Mouse (Mus musculus) gastrocnemius, postnatal 25 days (tissue): ENCODE results near the gene Agxt2. TPM values are rescaled to one million over a fixed set of nuclear protein-coding genes. Genes with fewer than 3 reads are reported as not detected.

Experiments
- DNase-seq: peaks from one replicate; pipeline ENCODE4 v3.0.0; 2022
- long read RNA-seq, 2 experiments: library from polyadenylated mRNA; stranded (forward); transcript quantifications; one replicate each; pipeline ENCODE4 v2.0.0; 2021
- total RNA-seq, 2 experiments: library from RNA; stranded (reverse); gene quantifications; 1 replicate in 1 of 2; 2 replicates in 1 of 2; pipeline ENCODE4 v1.2.3; 2021

The Agxt2 gene
- total RNA-seq: not detected
- long read RNA-seq, experiment 1: 0 reads
- long read RNA-seq, experiment 2: 0 reads

DNA sequence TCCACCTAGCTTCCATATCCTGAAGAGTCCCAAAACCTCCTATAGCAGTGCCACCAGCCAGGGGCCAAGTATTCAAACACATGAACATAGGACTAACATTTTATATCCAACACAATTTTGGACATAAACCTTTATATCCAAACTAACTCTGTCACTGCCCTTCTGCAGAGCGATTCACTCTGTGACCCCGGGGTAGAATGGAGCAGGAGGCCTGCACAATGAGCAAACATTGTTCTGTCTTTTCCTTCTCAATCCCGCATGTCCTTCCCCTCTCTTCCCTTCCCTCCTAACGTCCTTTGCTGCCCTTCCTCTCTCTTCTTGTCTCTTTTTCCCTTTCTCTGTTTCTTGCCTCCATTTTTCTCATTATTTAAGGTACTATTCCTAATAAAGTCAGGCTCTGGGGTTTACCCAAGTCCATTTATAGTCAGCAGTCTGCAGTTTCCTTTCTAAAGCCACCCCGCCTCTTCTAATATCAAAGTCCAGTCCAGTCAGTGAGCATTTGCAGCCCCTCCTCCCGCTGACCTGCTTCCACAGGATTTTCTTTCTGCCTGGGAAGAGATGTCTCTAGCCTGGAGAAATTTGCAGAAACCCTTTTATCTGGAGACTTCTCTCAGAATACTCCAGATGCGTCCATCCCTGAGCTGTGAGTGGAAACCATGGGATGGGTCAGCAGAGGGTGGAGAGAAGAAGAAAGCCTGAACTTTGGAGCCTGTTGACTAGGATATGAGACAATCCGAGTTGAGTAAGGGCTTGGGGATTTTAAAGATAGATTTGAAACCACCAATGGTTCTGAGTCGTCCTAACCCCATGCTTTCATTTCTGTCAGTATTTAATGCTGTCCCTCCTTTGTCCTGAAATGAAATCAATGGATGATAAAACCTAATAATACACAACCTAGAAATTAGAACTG lies at the start of gene Agxt2:
Gene Agxt2 (plus strand): TSS at position 494 of the 910 bp plus-strand sequence.
- DNase-seq: no peak

DNA sequence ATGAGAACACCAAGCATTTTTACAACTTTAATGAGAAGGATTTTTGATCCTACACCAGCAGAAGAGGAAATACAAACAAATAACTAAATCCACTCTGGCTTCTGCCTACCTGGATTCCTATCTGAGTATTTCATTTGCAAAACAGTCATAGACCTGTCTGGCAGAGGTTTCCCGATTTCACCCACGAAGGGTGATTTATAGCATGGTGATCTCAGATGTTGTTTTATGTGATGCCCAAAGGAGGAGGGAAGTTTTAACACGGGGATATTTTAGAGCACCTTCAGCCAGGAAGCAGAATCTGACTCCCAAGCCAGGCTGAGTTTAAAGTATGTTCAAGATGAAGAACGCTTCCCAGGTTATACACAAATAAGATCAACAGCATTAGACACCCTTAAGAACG lies 46.5 kb upstream of the Agxt2 start:
- DNase-seq: no peak

DNA sequence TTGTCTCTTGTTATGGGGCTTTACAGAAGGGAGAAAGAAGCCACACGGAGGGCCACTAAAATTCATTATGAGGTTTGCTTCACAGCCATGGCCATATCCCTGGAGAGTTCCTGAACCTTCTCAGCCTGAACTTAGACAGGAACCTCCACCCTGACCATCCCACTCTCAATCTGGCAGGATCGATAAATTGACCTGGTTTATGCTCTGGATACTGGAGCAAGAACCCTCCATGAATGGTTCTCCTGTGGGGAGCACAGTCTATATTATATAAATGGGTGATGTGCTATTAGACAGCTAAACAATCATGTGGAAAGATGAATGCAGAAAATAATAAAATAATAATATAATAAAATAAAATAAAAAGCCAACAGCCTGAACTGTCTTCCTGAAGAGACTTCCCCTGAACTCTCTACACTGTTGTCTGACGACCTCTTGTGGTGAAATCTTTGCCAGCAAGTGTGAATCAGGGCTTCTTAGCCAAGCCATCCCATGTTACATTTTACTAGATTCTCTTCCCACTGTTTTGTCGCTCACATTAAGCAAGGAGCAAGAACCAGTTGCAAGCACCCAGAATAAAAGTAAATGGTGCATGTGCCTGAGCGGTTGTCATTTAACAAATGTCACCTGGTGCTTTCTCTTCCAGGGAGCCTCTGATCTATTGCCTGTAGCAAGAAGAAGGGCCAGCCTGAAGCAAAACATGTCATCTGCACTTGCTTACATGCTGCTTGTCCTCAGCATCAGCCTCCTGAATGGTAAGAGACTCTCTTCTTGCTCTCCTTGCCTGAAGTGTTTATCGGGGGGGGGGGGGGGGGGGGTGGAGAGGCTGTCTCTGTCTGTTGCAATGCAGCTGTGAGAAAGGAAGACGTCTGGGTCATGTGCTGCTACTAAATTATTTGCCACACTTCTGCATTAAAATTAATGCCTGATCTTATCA lies 44.5 kb upstream of the Agxt2 start:
- no peak for DNase-seq

DNA sequence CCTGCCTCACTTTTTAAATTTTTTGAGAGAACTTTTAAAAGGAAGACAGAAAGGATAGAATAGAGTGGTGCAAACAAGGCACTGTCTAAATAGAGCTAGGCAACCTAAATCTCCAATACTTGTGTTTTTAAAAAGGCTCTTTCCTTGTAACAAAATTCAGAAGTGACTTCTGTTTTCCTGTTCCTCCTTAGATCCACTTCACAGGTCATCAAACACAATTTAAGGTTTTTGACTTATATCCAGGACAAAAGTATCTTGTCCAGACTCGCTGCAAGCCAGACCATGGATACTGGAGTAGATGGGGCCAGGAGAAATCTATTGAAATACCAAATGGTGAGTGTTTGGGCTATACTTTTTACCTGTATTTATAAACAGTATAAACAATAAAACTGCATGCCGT lies 33.3 kb upstream of the Agxt2 start, which contains the start of gene Gm21973:
Gene Gm21973 (plus strand): TSS at position 301 of the 400 bp plus-strand sequence.
- DNase-seq: no peak

DNA sequence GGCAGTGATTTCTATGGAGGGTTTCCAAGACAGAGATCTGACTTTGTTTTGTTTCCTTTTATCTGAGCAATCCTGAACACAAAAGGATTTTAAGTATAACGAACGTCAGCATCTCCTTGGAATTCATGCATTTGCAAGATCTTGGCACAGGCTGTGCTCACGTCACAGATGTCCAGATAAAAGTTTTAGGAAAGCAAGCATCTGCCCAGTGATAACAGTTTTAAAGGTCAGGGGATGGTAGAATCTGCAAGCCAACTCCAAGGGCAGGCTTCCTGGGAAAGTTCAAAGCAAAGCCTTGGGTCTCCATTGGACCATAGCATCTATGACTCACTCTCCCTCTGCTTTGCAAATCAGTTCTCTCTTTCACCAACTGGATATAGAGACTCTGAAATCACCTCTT lies 27.7 kb upstream of the Agxt2 start:
- no peak for DNase-seq

DNA sequence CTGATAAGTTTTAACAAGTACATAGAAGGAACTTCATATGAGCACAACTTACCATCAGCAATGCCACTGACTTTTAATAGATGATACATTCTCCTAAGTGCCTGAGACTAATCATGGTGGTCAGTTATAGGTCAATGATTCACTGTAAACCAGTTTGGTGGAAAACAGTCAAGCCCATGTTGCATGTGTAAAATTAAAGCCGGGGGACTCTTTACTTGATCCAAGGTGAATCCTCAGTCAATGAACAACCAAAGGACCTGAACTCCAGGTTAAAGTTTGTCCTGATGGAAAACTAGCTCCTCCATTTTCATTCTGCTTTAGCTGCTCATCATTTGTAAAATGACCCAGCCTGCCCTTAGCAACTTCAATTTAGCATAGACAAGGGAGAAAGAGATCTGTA lies 25.8 kb upstream of the Agxt2 start:
- DNase-seq: no peak

DNA sequence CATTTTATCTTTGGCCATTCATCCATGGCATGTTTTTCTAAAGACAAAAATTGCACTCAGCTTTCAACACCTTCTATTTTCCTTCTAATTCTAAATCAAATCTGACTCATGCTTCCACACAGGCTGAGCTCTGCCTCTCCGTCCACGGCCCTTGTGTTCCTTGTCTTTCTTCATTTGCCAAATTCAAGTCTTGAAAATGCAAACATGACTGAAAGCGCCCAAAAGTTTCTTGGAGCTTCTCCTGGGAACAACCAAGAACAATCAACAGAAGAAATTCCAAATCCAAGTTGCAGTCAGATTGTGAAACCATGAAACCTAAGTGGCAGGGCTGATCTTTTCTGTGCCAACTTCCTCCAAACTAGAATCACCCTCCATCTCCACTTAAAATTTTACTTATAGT lies 19.7 kb upstream of the Agxt2 start:
- no peak for DNase-seq

DNA sequence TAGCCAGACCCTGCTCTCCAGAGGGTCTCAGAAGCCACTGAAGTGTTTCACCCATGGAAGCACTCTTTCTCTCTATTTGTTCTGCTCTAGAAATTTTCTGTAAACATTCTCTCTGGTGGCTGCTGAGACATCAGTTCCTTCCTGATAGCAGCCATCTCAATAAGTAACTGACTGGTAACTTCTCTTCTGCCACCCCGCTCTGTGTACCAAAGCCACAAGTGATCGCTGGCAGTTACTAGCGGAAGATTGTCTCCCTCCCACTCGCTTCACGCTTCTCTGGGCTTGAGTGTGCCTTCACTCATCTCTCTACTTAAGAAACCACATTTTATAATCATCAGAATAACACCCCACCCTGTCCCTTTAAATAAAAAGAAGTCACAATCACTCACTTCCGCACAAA lies 11.3 kb upstream of the Agxt2 start:
- DNase-seq: no peak

DNA sequence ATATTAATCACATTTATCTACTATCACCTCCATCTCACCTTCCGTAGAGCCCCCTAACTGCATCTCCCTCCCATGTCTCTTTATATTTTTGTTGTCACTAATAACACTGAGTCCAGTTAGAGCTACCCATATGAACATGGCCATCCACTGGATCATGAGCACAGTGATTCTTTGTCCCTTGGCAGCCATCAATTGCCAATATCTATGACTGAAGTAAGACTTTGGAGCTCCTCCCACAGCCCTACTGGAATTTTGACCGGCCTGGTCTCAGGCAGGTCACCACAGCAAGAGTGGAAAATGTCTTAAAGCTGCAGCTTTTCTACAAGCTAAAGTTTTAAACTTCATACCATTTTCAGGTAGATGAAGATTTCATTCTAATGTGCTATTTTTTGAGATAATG lies 8.0 kb downstream of the Agxt2 start:
- no peak for DNase-seq

DNA sequence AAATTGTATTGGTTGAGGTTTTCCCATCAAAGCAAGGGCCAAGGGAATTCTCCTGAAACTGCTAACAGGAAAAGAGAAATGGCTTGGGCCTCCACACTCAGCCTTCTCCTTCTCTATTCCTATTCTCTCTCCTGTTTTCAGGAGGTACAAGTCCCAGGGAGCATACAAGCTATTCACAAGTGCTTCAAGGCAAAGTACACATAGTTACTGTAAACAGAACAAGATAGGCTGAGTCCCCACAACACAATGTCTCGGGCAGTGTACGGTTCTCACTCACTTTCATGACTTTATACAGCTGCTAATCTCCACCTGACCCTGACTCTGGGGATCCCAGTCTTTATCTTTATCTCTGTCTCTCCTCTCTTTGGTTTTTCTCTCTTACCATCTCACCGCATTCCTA lies 17.1 kb downstream of the Agxt2 start:
- DNase-seq: no peak

DNA sequence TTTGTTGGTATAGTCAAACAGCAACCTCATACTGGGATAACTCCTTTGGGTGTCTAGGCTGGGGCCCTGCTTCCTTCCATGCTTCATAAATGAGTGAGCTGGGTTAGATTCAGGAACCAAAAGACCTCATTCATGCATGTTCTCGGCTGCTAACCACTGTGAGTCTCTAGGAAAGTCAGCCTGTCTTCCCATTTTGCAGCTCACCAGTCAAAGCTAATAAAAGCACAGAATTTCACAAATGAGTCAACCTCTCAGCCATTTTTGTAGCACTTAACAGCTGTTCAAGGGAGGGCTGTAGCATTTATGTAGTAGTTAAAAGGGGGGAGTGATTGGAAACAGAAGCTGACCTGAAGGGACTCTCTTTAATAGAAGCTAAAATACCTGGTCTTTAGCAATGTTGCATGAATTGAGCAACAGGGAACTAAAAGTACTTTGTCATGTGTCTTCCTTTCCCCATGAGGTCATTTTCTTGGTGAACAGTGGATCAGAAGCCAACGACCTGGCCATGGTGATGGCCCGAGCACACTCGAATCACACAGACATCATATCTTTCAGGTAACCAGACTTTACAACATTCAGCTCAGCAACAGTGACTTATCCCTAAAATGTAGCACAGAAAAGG lies 20.1 kb downstream of the Agxt2 start:
- no peak for DNase-seq

DNA sequence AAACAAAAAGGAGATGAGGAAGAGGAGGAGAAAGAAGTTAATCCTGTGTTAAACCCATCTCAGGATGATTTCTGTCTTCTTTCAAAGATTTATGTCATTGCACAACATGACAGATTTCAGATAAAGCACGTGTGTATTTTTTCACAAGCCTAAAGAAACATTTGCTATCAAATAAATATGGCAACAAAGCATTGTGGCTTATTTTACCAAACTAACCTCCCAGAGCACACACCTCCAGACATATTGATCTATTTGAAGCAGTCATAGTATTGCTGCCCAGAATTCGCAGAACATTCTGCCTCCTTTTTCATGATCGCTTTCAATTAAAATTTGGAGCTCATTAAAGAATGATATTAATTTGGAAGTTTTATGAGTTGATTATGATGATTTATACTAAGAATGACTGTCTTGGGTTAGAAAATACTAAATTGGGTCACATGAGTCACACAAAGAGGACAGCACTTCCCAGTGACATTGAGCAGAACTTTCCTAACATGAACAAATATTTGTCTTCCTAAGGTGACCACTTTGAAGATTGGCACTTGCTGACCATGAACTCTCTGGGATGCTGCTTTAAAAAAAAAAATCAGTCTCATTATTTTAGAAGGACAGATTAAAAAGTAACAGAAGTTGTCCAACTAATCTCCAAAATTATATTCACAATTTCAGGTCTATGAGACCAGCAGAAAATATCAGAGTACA lies 21.6 kb downstream of the Agxt2 start:
- no peak for DNase-seq

DNA sequence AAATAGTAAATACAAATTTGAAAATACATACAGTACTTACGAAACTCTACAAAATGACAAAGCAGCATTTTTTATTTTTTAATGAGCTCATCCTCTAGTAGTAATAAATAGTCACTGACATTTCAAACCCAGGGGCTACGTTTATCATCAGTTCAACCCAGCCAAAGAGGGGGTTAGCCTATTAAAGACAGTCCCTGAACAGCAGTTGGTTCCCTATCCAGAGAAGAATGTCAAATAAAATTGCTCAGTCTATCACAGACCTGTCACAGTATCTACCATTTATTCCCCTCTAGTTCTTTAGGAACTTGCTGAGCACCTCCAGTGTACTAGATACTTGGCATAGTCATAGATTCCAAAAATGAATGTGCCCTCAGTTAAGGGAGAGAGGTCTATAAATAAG lies 28.9 kb downstream of the Agxt2 start:
- no peak for DNase-seq

DNA sequence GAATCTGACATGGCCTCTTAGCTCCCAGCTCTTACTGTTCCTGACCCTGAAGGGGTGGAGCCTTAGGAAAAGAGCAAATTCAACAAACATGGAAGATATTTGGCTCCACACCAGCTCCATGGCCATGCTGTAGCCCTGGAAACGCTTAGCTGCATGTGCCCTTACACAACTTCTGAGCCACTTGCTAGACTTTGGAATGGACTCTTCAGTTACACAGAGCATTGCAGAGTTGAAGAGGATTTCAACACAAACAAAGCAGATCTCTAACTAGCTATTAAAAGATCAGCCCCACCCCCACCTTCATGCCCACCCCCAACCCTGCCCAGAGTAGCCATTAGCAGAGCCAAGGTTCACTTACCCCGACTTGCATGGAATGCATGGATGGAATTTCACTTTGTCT lies 41.5 kb downstream of the Agxt2 start:
- DNase-seq: no peak

DNA sequence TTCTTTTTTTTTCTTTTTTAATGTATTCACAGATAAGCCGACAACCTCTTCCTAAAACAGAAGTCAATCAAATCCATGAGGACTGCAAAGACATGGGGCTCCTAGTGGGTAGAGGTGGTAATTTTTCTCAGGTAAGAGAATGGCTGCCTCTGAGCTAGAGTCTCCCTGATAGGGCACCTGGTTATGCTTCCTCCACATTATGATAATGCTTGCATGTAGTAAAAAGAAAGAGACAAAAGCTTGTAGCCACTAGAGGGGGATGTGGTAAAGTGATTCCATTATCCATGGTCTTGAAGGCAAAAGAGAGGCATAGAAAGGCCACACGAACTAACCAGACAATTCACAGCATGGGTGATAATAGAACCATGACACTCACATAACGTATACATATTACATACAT lies 42.1 kb downstream of the Agxt2 start:
- DNase-seq: no peak

DNA sequence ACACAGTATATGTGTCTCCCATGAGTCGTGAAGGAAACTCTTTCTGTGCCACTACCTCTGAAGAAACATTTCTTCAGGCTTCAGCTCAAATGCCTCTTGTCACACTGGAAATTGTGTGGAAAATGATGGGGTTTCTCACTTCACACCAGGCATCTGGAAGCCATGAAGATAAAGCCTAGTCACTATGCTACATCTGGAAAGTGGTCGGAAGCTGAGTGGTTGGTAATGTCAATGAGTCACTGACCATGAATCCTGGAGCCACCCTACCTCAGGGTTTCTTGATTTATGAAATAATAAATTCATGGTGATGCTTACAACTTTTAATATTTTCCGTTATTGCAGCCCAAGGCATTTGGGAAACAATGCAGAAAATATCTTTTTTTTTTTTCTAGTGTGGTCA lies 51.5 kb downstream of the Agxt2 start:
- DNase-seq: no peak

DNA sequence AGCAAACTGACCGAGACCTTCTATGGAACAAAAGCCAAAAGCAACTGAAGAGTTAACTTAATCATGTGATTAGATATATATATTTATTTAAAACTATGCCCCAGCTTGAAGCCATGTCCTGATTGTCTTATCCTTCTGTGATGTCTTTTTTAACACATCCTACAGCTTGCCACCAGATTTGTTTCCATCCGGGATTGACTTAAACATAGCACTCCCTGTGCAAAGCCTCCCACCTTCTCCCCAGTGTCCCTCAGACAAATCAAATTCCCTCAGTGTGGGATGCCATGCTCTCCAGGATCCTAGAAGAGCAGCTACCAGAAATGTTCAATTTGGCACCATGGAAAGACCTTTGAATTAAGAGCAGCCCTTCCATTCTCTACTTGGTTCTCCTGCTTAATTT lies 52.5 kb downstream of the Agxt2 start:
- DNase-seq: no peak

DNA sequence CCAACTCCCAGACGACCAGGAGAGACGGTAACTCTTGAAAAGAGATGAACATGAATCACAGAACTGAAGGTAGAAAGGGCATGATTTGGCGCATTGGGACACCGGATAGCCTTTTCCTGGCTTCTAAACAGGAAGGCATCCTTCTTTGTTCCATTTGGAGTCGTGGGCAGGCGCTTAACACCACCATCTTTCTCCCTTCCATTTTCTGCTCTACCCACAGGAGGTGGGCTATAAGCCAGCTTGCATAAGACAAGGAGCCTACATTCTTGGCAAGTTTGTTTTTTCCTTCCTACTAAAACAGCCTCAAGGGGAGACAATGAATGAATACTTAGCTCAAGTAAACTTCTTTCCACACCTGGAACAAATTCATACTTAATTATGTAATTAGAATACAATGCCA lies 55.3 kb downstream of the Agxt2 start:
- no peak for DNase-seq

DNA sequence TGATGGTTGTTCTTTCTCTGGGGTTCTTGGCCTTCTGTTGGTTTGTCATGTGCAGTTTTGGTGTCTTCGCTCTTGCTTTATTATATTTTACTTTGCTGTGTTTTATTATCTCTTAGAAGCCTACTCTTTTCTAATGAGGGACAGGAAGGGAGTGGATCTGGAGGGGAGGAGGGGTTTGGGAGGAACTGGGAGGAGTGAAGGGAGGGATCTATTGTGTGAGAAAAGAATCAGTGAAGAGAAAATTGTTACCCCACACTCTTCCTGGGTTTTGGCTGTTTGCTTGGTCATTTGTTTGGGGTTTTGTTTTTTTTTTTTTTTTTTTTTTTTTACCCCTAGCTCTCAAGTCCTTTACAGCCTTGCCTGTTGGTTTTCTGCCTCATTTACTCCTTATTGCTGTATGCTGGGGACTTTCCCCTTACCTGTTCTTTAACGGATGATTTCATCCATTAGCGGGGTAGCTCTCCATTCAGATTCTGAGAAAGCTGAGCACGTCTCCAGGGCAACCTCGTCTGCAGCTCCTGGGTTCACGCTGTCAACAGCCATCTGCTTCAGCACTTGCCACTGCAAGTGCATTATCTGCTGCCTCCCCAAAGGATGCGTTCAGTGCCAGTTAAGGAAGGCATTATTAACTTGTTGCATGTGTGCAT lies 62.9 kb downstream of the Agxt2 start:
- no peak for DNase-seq

DNA sequence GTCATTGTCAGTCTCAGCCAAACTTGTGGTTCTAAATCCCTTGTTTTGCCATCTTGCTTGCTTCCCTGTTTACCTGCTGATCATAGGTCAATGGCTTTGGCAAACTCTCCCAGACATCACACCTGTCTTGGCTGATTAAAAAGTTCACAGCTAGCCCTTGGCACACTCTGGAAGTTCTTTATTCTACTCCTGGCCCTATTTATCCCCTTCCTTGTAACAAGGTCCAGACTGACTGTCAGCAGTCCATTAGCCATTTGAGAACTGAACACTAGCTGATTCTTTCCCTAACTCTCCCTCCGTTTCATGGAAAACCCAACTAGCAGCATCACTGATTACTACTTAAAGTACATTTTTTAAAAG lies 63.4 kb downstream of the Agxt2 start:
- no peak for DNase-seq

DNA sequence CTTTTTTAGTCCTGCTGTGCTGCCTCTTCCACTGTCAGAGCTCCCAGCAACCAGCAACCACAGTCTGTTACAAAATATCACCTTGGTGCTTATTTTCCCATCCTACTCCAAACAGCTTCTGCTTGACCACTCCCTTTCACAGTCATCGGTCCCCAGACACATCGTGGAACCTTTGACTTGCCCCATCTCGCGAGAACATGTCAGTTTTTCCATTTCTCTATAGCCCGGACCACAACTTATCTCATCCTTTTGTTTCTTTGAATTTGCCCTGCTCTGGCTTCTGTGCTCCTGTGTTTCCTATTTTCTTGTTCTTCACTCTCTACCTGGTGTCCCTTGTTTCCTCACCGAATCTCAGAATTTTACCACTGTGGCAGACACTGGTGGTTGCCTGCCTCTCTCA lies 67.8 kb downstream of the Agxt2 start:
- no peak for DNase-seq
